ENCODE assay signal across 8 mouse cellular contexts in genomic region chr16:50732082-50733006, GRCm38 (mm10).
DNase-seq lines count a peak whose midpoint lies in the region; ATAC-seq lines count a peak whose summit lies in the region.

No protein-coding gene starts in this region.

- DNase-seq in embryo, embryonic 10 days (ENCODE audit: low spot score), result peak; percentile 98
- DNase-seq in gastrocnemius, postnatal 10 days, result peak; percentile 88
- peak; percentile 79 to 91 for DNase-seq in left cerebral cortex, postnatal 10 days (ENCODE audit: extremely low spot score in 1 of 2, low spot score in 2 of 2)
- peak; percentile 86 for DNase-seq in right cerebral cortex, postnatal 25 days
- DNase-seq in urinary bladder, postnatal 4 days (ENCODE audit: low spot score in 2 of 2), result peak; percentile 85 to 91

- intact Hi-C loops in left cerebral cortex, postnatal 10 days (cut with DNase I), result loop anchor here (10.0 kb wide), 1 partner anchor 298 kb away; the partner anchor contains the start of gene Bbx

- peak; percentile 77 for ATAC-seq in activated CD4-positive, CD25-positive, alpha-beta regulatory T cell, adult 4 months
- peak; percentile 80 for ATAC-seq in inflammation-experienced regulatory T-cells, adult 6 months
- peak; percentile 93 for ATAC-seq in megakaryocyte-erythroid progenitor cell, adult 5-6 weeks (replicated peaks; ENCODE audit: low FRiP score, low TSS enrichment, poor library complexity, severe bottlenecking)

Comparison
In these comparisons a context has a peak if more than half of its experiments do, and no peak if none do; other contexts are left out.
1. Peak in every context shown above with its lines: DNase-seq and ATAC-seq.